Mouse (Mus musculus): ENCODE data around the gene Rnf166.

Rnf166 gene

DNA sequence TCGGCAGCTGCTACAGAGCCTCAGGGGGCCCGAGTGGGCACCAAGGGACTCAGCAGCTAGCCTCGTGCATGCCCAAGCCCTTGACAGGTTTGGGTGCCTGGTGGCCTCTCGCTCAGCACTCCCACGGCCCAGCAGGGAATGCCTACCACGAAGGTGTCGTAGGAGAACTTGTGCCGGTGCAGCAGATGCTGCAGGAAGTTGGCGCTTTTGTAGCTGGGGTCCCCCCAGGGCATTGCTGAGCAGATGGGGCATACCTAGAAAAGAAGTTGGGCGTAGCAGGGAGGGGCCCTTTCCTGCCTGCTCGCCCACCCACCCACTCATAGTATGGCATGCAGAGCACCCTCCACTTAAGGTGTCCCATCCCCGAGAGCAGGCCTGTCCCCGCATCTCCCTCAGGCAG is 8.0 kb downstream of the Rnf166 start:
- no peak for DNase-seq

- no peak for DNase-seq
These were observed 10.9 kb downstream of the Rnf166 start for GRCm38 (mm10) chr8:122464985-122465384.

DNA sequence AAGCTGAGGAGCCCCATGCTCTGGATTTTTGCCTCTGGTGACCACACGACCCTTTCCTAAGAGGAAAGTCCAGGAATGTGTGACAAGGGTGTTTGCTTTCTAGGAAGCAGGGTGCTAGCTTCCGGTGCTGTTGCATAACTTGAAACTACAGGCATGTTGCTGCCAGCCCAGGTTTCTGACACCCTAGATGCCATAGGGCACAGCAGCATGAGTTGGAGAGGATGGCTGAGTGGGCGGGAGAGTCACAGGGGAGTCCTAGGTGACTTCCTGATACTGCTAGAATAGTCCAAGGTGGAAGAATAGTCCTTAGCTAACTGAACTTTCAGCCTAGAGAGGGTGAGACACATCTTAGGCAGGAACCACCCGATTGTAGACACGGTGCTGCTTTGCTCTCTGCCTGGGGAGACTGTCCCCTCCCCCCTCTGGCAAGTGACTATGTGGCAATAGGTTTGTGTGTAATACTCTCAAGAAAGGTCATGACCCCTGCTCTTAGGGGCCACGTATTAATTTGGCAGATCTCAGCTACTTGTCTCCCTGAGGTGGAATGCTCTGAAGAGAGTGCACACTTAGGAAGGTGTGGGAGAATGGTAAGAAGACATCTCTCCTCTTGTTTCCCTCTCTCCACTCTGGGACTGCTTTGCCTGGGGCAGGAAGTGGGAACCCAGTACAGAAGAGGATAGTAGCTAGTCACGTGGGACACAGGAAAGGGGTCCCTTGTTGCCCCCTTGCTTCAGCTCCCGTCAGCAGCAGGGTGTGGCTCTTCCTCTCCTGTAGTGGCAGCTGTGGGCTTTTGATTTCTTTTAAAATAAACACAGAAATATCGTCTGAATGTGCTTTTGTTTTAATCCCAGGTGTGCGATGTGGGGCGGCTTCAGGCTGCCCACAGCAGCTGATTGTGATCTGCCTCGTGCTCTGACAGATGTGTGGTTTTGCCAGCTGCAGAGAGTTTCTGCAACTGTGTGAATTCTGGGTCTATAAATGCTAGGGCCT is 11.9 kb downstream of the Rnf166 start:
- no peak for DNase-seq

DNA sequence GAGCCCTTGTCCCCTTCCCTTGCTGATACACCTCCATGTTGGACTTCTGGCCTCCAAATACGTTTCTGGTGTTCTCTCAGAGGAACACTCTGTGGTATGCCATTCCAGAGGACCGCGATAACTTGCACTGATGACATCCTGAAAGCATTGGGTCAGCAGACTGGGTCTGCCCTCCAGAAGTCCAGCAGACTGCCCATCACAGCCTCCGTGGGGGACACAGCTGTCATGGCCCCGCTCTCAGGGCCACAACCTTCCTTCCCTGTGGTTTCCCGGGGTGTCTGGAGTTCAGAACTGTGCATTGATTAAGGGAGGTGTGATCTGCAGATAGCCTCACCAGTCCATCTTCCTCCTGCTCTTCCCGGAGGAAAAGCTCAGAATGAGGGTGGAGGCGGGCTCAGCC is 13.4 kb downstream of the Rnf166 start:
- DNase-seq: no peak

DNA sequence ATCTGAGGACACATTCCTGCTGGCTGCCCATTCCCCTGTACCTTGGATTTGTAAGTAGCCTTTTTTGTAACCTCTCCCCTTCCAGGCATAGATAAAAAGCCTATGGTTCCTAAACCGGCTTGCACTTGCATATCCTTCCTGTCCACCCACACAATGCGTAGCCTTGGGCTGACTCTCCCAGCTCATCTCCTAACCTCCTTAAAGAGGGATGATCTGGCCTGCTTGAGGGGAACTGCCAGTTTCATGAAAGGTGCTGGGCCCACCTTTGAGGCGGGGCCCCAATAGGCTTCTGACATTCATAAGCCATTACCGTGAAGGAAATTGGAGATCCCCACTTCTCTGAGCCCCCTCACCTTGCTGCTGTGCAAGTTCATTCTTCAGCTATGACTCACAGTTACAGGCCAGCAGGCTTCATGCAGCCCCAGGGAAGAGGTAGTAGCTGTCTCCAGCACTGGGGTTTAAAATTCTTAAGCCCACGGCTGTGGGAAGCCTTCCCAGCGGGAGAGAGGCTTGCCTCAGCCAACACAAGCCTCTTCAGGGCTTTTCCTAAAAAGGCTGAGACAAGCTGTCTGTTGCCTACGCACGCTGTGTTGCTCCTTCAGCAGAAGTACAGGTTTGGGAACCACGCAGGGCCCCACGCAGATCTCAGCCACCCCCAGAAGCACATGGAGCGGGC is 14.3 kb downstream of the Rnf166 start:
- DNase-seq: no peak

DNA sequence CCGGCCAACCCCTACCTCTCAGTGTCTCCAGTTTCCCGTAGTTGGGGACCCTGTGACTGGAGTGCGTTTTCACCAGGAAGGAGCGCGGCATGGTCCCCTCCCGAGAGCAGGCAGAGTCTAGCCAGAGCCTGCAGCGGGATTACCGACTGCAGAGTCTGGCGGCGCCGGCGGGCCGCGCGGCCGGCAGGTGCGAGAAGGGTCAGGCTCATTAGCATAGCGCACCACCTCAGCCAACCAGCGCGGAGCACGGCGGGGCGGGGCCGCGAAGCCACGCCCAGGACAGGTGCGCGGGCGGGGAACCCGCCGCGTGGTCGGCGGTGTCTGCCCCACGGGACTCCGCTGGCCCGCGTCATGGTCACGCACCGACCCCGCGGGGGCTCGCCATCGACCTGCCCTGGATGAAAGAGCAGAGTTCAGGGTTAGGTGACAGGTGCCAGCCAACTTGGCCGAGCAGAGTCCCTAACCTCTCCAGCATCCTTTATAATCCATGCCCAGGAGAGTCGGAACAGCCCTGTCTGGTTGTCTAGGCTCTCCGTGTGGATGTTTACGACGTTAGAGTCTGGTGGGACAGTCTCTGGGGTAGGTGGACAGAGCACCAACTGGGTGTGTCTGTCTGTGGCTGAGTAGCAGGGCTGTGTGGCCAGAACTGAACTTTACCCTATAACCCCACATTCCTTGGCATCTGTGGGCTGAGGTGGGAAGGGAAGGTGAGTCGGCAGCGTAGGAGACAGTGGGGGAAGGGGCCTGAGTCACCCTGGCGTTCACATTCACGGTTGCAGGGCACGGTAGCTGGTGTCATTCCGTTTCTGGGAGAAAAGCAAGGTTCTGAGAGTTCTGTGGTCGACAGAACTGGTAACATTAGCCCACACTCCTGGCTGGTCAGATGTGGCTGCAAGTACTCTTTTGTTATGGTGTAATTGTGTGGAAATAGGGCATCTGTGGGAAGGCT is 15.1 kb downstream of the Rnf166 start, which contains the start of gene Snai3:
Gene Snai3, minus strand, starts transcription at position 210 of the 949 bp plus-strand sequence.
- peak; percentile 88 to 90 for DNase-seq

GRCm38 (mm10) chr8:122459990-122460389 is 15.9 kb downstream of the Rnf166 start:
- DNase-seq: peak in 1 of 2 experiments; percentile 46

DNA sequence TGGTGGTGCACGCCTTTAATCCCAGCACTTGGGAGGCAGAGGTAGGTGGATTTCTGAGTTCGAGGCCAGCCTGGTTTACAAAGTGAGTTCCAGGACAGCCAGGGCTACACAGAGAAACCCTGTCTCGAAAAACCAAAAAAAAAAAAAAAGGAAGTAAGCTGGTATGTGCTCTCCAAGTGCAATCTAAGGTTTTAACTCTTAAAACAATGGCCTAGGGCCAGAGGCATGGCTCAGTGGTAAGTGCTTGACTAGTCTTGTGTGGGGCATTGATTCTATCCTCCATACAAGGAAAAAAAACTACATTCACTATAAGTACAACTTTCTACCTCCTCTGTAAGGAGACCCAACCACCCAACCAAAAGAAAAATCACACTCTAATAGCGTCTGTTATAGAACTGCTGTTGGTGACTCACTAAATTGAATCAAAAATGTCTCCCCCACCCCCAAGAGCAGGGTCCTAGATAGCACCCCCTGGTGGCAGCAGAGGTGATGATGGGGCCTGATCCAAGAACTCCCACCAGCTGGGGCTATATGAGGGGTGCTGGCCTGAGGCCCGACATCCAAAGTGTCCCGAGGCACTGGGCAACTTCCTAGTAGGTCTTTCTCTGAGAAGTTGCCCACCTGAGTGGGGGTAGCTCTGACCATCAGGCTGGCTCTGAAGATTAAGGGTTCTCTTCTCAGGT is 16.5 kb downstream of the Rnf166 start:
- peak; percentile 80 to 81 for DNase-seq

- no peak for DNase-seq
These were observed 18.7 kb downstream of the Rnf166 start for GRCm38 (mm10) chr8:122457171-122457570.

DNA sequence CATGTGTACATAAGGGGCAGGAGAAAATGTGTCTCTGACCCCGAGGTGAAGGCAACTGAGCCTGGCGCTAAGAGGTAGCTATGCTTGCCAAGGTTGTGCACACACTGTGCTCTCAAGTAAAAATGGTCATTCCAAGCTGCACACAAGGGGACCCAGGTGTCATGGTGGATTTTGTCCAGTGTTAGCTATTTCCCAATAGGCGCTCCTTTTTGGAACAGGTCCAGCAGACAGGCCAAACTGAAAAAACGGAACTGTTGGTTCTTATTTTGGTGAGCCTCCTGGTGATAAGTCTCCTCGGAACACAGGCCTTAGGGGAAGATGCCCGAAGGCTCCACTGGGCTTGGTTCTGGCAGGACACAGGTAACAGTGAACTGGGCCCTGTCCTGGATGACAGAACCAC is 21.5 kb downstream of the Rnf166 start:
- DNase-seq: no peak

DNA sequence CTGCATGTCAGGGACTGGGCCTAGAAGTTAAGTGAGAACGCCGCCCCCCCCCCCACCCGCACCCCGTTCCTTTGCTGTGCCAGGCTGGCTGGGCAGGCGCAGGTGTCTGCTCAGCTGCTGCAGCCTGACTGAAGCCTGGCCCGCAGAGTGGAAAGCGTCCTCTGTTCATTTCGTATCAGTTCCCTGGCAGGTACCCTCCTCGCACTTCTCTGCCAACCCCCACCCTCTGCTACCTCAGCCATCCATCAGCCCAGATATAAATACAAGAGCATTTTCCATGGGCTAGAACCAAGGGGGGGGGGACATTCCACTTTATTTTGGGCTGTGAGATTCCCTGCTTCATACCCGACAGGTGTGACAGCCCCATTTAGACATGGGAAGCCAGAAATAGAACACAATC is 23.7 kb downstream of the Rnf166 start:
- DNase-seq: no peak

DNA sequence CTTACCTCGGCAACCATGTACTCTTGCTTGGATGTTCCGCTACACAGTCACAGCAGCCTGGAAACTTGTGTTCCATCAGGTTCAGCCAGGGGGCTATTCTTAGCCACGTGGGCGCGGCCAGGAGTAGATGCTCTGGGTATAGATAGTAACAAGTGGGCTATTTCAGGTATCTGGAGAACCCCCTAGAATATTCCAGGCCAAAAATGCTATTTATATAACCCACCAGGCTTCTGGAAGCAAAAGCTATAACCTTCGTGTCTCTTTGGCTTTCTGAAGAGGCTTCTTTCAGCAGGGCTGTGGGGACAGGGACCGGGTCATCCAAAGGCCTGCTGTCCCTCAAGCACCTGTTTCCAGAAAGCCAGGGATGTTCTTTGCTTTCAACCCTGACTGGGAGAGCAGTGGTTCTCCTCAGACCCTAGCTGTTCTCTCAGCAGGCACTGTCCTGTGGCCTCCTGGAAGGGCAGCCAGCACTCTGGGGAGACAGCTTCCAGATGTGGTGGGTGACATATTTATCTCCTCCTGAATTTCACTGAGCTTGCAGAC is 24.6 kb downstream of the Rnf166 start:
- no peak for DNase-seq

DNA sequence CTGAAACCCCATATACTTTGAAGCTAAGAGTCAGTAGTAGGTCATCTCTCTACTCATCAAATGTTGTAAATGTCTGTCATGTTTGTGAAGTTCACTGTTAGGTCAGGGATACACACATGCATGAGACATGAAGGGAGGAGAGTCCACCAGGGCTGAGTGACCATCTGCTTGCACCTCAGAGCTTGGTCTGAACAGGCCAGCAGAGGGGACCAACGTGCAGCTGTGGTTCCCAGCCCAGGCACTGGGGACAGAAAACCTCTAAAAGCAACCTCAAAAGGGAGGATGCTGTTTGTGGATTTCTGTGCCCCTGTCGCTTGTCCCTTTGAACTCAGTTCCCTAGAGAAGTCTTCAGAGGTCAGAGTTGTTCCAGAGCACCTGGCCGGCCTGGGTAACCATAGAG is 30.7 kb downstream of the Rnf166 start:
- DNase-seq: no peak

DNA sequence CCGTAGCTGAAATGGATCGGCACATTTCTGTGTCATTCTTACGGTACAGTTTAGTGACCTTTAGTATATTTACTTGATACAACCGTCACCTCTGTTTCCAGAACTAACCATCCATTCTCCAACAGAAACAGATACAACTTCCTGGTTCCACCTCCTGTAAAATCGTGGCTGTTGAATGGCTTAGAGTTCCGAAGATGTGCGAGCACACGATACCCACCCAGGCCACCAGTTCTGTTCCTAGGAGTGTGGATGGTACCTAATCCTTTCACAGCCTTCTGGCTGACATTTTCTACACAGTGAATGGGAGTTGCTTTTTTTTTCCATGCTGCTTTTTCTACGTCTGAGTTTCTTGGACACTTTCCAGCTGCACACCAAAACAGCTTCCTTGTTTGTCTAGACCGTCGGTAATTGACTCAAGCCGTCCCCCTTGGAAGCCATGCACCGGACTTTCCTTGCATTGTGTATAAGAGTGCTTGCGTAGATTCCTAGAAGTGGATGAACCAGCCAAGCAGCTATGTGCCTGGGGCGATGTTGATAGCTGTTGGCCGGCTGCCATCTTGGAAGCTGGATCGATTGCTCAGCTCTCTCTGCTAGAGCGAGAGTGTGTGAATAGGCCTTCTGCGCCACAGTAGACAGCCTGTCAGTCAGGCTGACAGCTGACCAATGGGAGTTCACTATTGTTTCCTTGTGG is 31.7 kb downstream of the Rnf166 start:
- peak; percentile 52 to 53 for DNase-seq

DNA sequence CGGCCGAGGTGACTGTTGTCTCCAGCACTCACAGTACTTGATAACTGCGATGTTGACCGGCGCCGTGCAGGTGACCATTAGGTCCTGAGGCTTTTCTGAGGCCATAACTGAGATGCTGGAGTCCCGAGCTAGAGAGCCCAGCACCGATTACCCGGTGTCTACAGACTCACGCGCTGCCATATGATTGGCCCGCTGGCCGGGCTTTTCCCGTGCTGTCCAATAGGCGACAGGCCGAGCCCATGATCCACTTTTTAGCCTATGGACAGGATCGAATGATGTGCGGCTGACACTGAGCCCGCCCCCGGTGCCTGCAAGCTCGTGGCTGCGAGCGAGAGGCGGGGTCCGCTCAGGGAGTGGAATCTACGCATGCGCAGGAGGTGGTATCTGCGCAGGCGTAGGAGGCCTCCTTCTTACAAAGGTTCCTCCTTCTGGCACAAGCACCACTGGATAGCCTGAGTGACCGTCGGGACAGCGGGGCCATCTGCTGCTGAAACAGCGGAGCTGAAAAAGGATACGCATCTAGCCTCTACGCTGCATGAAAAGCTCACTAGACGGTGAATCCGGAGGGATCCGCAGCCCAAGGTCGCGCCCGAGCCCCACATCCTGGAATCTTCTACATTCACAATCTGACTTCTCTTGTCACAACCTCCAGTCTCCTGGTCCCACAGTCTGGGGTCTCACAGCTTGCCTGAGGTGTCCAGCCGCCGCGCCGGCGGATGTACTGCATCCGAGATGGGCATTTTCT is 32.4 kb downstream of the Rnf166 start, which contains the start of gene Mvd:
Gene Mvd, minus strand, starts transcription at position 161 of the 745 bp plus-strand sequence.
- peak; percentile 96 to 98 for DNase-seq

DNA sequence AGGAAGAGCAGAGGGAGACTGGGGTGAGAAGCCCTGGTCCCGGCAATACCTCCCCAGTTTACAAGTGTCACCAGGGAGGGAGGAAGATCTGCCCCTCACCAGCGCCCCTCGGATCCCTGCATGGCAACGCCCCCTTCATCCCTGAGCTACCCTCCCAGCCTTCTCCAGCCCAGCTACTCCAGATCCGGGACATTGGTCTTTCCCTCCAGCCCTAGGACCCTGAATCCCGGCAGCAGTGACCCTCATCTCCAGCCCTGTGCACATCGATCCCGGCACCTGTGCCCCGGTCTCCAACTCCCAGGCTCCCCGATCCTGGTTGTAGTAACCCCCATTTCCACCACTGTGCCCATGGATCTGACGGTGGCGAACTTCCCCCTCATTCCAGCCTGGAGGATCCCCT is 33.1 kb downstream of the Rnf166 start:
- no peak for DNase-seq

- no peak for DNase-seq
These were observed 33.5 kb downstream of the Rnf166 start for GRCm38 (mm10) chr8:122442356-122442755.

- no peak for DNase-seq
These were observed 34.5 kb downstream of the Rnf166 start for GRCm38 (mm10) chr8:122441326-122441725.

DNA sequence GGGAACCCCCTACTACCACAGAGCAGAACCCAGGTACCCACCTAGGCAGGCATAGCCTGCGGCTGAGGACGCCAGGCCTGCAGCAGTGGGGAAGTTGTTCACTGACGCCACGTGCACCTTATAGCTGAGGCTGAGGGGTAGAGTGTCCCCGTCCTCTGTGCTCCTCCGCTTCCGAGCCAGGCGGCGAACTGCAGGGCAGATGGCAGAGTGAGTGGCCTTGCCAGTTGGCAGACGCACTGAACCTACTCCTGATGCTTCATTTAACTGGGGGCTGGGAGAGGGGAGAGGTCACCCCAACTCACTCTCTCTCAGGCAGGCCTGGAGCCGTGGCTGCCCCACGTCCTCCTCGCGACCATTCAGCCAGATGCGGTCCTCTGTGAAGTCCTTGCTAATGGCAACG is 36.5 kb downstream of the Rnf166 start:
- no peak for DNase-seq

- DNase-seq: no peak
These were observed 38.0 kb downstream of the Rnf166 start for GRCm38 (mm10) chr8:122437708-122438331.

Data from B cell, adult 2 months (primary cell).